Mouse (Mus musculus): Measurements from ENCODE around the gene Vamp3. TPM values are rescaled to one million over a fixed set of nuclear protein-coding genes. Genes with fewer than 3 reads are reported as not detected.

Vamp3 gene
- total and polyA plus RNA-seq, 2 experiments from 2014 or later = 34.6 to 43.5 TPM

GRCm38 (mm10) chr4:151081977-151082376, 24.2 kb upstream of the Vamp3 start:
- H3K9ac ChIP-seq (replicated peaks; ENCODE audit: low read length, poor library complexity, severe bottlenecking) = no peak overlapping the region
- no peaks in the 10 kb centered on the region for H3K4me1 ChIP-seq (ENCODE audit: insufficient read depth, low read length)
- 90% methylated on average over 13 of the region's 13 CpGs for WGBS
- peak; percentile 34 for DNase-seq (ENCODE audit: low spot score)
- peaks cover 76% of the 10 kb centered on the region for H3K36me3 ChIP-seq (ENCODE audit: insufficient read depth, low read length)
- no peaks in the 10 kb centered on the region for H3K9me3 ChIP-seq (ENCODE audit: low read length)
- TF ChIP-seq CTCF (IDR thresholded peaks at IDR 0.05) = no peak
- no peak overlapping the region for H3K4me3 ChIP-seq (ENCODE audit: low read depth, low read length)
- no peak overlapping the region for H3K4me2 ChIP-seq (ENCODE audit: low read depth, low read length, poor library complexity, severe bottlenecking)
- H3K27ac ChIP-seq (ENCODE audit: low read depth, low read length) = no peak overlapping the region
- ATAC-seq (ENCODE audit: low FRiP score) = no peak
- no peaks in the 10 kb centered on the region for H3K27me3 ChIP-seq (ENCODE audit: insufficient read depth, low read length)

GRCm38 (mm10) chr4:151081355-151081754, 23.6 kb upstream of the Vamp3 start:
- Histone ChIP-seq H3K4me3 (ENCODE audit: low read depth, low read length) (no peak overlapping the region), H3K9ac (replicated peaks; ENCODE audit: low read length, poor library complexity, severe bottlenecking) (no peak overlapping the region), H3K4me2 (ENCODE audit: low read depth, low read length, poor library complexity, severe bottlenecking) (no peak overlapping the region), H3K27ac (ENCODE audit: low read depth, low read length) (no peak overlapping the region), H3K9me3 (ENCODE audit: low read length) (no peaks in the 10 kb centered on the region), H3K27me3 (ENCODE audit: insufficient read depth, low read length) (no peaks in the 10 kb centered on the region), H3K4me1 (ENCODE audit: insufficient read depth, low read length) (no peaks in the 10 kb centered on the region), H3K36me3 (ENCODE audit: insufficient read depth, low read length) (peaks cover 81% of the 10 kb centered on the region)
- TF ChIP-seq CTCF (IDR thresholded peaks at IDR 0.05) = no peak
- ATAC-seq (ENCODE audit: low FRiP score) (no peak), DNase-seq (ENCODE audit: low spot score) (no peak)
- WGBS = 79% methylated on average over 2 of the region's 2 CpGs

GRCm38 (mm10) chr4:151074817-151075216, 17.1 kb upstream of the Vamp3 start:
- TF ChIP-seq CTCF (IDR thresholded peaks at IDR 0.05) = no peak

GRCm38 (mm10) chr4:151073108-151073744, 15.5 kb upstream of the Vamp3 start:
- H3K4me3 ChIP-seq (ENCODE audit: low read depth, low read length) = no peak overlapping the region
- H3K27me3 ChIP-seq (ENCODE audit: insufficient read depth, low read length) = no peaks in the 10 kb centered on the region
- H3K36me3 ChIP-seq (ENCODE audit: insufficient read depth, low read length) = peaks cover 90% of the 10 kb centered on the region
- ATAC-seq (ENCODE audit: low FRiP score) (peak; percentile 56; the same call in 1 of the 2 replicates), DNase-seq (ENCODE audit: low spot score) (peak; percentile 87)
- no peaks in the 10 kb centered on the region for H3K4me1 ChIP-seq (ENCODE audit: insufficient read depth, low read length)
- no peak overlapping the region for H3K27ac ChIP-seq (ENCODE audit: low read depth, low read length)
- H3K4me2 ChIP-seq (ENCODE audit: low read depth, low read length, poor library complexity, severe bottlenecking) = no peak overlapping the region
- no peaks in the 10 kb centered on the region for H3K9me3 ChIP-seq (ENCODE audit: low read length)
- peak; percentile 95 for TF ChIP-seq CTCF (IDR thresholded peaks at IDR 0.05)
- no peak overlapping the region for H3K9ac ChIP-seq (replicated peaks; ENCODE audit: low read length, poor library complexity, severe bottlenecking)
- WGBS = 55% methylated on average over 13 of the region's 13 CpGs

More at GRCm38 (mm10) chr4:151074817-151075216, 17.1 kb upstream of the Vamp3 start:
- Histone ChIP-seq H3K27ac (ENCODE audit: low read depth, low read length) (no peak overlapping the region), H3K9me3 (ENCODE audit: low read length) (no peaks in the 10 kb centered on the region), H3K36me3 (ENCODE audit: insufficient read depth, low read length) (peaks cover 94% of the 10 kb centered on the region), H3K9ac (replicated peaks; ENCODE audit: low read length, poor library complexity, severe bottlenecking) (no peak overlapping the region), H3K4me2 (ENCODE audit: low read depth, low read length, poor library complexity, severe bottlenecking) (no peak overlapping the region), H3K4me3 (ENCODE audit: low read depth, low read length) (no peak overlapping the region), H3K27me3 (ENCODE audit: insufficient read depth, low read length) (no peaks in the 10 kb centered on the region), H3K4me1 (ENCODE audit: insufficient read depth, low read length) (no peaks in the 10 kb centered on the region)
- DNase-seq (ENCODE audit: low spot score) (no peak), ATAC-seq (ENCODE audit: low FRiP score) (no peak)
- WGBS = 97% methylated on average over 15 of the region's 15 CpGs

GRCm38 (mm10) chr4:151070962-151071361, 13.2 kb upstream of the Vamp3 start:
- H3K9me3 ChIP-seq (ENCODE audit: low read length) = no peaks in the 10 kb centered on the region
- WGBS = 90% methylated on average over 7 of the region's 7 CpGs
- H3K4me2 ChIP-seq (ENCODE audit: low read depth, low read length, poor library complexity, severe bottlenecking) = no peak overlapping the region
- DNase-seq (ENCODE audit: low spot score) (no peak), ATAC-seq (ENCODE audit: low FRiP score) (no peak)
- no peaks in the 10 kb centered on the region for H3K4me1 ChIP-seq (ENCODE audit: insufficient read depth, low read length)
- H3K27me3 ChIP-seq (ENCODE audit: insufficient read depth, low read length) = no peaks in the 10 kb centered on the region
- peaks cover 76% of the 10 kb centered on the region for H3K36me3 ChIP-seq (ENCODE audit: insufficient read depth, low read length)
- no peak overlapping the region for H3K4me3 ChIP-seq (ENCODE audit: low read depth, low read length)
- TF ChIP-seq CTCF (IDR thresholded peaks at IDR 0.05) = no peak
- H3K9ac ChIP-seq (replicated peaks; ENCODE audit: low read length, poor library complexity, severe bottlenecking) = no peak overlapping the region
- H3K27ac ChIP-seq (ENCODE audit: low read depth, low read length) = no peak overlapping the region

- H3K4me2 ChIP-seq (ENCODE audit: low read depth, low read length, poor library complexity, severe bottlenecking) = no peak overlapping the region
- DNase-seq (ENCODE audit: low spot score) (no peak), ATAC-seq (ENCODE audit: low FRiP score) (no peak)
- H3K27me3 ChIP-seq (ENCODE audit: insufficient read depth, low read length) = no peaks in the 10 kb centered on the region
- H3K9ac ChIP-seq (replicated peaks; ENCODE audit: low read length, poor library complexity, severe bottlenecking) = no peak overlapping the region
- H3K36me3 ChIP-seq (ENCODE audit: insufficient read depth, low read length) = peaks cover 55% of the 10 kb centered on the region
- no peaks in the 10 kb centered on the region for H3K4me1 ChIP-seq (ENCODE audit: insufficient read depth, low read length)
- no peak overlapping the region for H3K27ac ChIP-seq (ENCODE audit: low read depth, low read length)
- peak; percentile 56 for TF ChIP-seq CTCF (IDR thresholded peaks at IDR 0.05)
- no peaks in the 10 kb centered on the region for H3K9me3 ChIP-seq (ENCODE audit: low read length)
- 74% methylated on average over 4 of the region's 4 CpGs for WGBS
- H3K4me3 ChIP-seq (ENCODE audit: low read depth, low read length) = no peak overlapping the region
Measured at GRCm38 (mm10) chr4:151068751-151069150, 11.0 kb upstream of the Vamp3 start.
